Mouse (Mus musculus): ENCODE data around the gene Tmem51.
A peak's percentile ranks its signal among the peaks of the same experiment; 100 is the strongest.
"Not testable (repeated sequence)": the region's sequence is repeated elsewhere in the genome, so short reads cannot be mapped to it uniquely, and the experiment has no call there.

Gene Tmem51

GRCm38 (mm10) chr4:142014659-142015608 lies 69.2 kb downstream of the Tmem51 start, which contains the start of gene Fhad1:
Gene Fhad1, minus strand, starts transcription at chr4:142015082.
- peak; percentile 61 for DNase-seq

GRCm38 (mm10) chr4:142011236-142011635 lies 72.9 kb downstream of the Tmem51 start:
- DNase-seq, result no peak

DNA sequence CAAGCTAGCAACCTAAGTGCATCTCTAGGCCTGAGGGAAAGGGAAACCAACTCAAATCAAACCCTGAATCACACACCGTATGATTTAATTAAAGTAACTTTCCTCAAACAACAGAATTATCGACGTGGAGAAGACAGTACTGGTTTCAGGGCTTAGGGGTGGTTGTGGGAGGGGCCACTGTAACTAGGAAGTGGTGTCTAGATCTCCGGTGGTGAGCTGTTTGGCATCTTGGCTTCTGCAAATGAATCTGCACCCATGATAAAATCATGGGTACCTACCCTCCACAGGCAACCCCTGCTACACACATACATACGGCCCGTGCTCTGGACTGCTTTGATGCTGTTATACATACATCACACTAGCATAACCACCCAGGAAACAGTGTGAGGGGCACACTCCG lies 73.7 kb downstream of the Tmem51 start:
- DNase-seq, result no peak

DNA sequence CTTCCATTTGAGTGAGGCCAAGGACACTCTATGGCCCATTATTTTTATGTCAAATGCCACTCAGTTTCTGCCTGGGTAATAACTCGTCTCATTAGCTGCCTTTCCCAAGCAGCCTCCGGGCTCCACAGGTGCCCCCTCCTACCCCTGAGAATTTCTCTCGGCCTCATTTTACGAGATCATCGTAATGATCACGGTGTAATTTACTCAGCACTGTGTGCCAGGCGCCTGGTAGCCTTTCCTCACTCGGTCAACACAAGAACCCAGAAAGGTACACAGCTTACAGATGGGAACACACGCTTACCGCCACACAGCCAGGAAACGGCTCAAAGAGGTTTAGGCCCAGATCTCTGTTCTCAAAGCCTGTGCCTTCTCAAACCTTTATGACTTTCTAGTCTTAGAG lies 75.9 kb downstream of the Tmem51 start:
- no peak for DNase-seq

- DNase-seq, result no peak
These were observed 83.5 kb downstream of the Tmem51 start for GRCm38 (mm10) chr4:142000581-142000980.

DNA sequence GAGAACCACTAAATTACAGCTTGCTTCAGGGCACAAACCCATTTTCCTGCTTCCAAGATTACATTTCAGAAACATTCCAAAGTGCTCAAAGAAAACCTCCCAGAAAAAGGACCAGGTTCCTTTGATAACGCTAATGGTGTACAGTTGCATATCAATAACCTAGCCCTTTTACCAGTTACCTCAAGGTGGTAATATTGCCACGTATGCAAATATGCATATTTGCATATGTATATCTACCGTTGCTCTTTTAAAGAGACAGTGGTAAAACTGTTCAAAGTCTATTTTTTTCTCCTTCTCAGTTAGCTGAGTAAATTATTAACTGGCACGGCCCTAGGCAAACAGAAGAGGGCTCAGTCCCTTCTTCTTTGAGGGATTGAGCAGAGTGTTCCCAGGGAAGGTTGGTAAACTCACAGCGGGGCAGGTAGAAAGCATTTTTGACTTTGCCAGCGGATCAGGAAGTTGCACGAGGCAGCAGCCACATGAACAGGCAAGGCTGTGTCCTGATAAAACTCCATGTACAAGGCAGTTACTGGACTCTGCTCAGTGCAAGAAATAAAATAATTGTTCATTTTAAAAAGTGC lies 84.5 kb downstream of the Tmem51 start:
- DNase-seq, result no peak

GRCm38 (mm10) chr4:141998282-141998821 lies 85.8 kb downstream of the Tmem51 start:
- DNase-seq, result no peak

DNA sequence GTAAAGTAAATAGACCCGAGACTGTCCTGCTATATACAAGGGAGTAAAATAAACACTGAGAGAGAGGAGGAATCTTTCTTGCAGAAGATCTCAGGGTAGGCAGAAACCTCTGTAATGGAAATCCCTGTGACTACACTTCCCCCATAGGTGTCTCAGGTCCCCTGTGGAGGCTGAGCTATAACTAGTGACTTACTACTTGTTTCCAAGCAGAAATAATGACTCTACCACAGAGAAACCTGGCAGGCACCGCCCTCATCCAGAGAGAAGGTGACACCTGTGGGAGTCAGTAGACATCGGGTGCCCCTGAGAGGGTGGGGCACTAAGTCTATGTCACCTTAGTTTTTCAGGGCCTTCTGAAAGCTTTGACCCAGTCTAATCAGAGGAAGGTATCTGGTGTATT lies 87.2 kb downstream of the Tmem51 start:
- DNase-seq, result no peak

GRCm38 (mm10) chr4:141996086-141996485 lies 88.0 kb downstream of the Tmem51 start:
- DNase-seq, result no peak

GRCm38 (mm10) chr4:141994062-141994471 lies 90.0 kb downstream of the Tmem51 start:
- DNase-seq, result not testable (repeated sequence)

DNA sequence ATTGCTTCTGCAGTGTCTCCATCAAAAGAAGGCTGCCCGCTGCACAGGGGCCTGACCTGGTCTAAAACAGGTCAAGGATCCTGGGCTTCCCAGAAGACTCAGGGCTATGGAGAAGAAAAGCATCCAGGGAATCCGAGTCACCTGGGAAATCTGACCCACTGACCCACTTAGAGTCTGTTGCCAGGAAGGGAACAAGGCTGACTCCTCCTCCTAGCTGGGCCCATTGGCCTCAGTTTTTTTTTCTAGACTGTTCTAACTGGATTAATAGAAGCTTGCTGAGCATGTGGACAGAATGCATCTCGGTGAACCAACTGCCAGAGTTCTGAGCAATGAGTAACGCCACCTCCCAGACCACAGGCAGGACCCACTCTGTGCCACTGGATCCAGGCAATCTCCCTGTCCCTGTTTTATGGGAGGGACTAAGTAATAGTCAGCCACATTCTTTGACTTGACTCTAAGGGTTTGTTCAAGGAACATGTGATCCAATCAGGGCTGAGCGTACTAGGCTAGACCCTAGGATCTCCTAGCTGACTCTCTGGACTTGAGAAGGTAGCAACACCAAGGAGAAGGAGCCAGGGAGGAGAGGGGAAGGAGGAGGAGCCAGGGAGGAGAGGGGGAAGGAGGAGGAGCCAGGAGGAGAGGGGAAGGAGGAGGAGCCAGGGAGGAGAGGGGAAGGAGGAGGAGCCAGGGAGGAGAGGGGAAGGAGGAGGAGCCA lies 90.6 kb downstream of the Tmem51 start:
- no peak for DNase-seq

- no peak for DNase-seq
These were observed 91.4 kb downstream of the Tmem51 start for GRCm38 (mm10) chr4:141992530-141993204.

DNA sequence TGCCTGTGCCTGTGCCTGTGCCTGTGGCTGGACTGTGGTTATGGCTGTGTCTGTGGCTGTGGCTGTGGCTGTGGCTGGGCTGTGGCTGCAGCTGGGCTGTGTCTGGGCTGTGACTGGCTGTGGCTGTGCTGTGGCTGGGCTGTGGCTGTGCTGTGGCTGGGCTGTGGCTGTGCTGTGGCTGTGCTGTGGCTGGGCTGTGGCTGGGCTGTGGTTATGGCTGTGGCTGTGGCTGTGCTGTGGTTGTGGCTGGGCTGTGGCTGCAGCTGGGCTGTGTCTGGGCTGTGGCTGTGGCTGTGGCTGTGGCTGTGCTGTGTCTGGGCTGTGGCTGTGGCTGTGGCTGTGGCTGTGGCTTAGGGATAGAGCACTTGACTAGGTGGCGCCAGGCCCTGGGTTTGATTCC lies 95.9 kb downstream of the Tmem51 start:
- DNase-seq, result no peak

DNA sequence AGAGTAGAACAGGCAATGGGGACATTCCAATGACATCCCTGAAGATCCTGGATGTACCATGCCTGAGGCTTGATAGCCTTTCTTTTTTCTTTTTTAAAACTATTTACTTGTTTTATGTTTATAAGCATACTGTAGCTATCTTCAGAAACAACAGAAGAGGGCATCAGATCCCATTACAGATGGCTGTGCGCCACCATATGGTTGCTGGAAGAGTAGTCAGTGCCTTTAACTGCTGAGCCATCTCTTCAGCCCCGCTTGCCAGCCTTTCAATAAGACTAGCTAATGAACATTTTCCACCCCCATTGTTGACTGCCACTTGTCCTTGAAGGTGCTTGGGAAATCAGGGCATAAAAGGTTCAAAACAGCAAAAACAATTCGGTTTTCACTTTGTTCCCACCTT lies 100.4 kb downstream of the Tmem51 start:
- peak; percentile 42 for DNase-seq

- DNase-seq, result no peak
These were observed 102.6 kb downstream of the Tmem51 start for GRCm38 (mm10) chr4:141981475-141981874.
